Mouse (Mus musculus) left cerebral cortex, postnatal 14 days (tissue): ENCODE measurements around the gene Vat1l. TPM values are rescaled to one million over a fixed set of nuclear protein-coding genes. Genes with fewer than 3 reads are reported as not detected.

ENCODE experiments used
- DNase-seq, 2 experiments: peaks; one replicate each; pipeline ENCODE4 v3.0.0; 2021 to 2022; ENCODE audit warnings: low spot score in 2 of 2, mixed read lengths in 1 of 2
- intact Hi-C: fragments of 180-260 bp; cut with DNase I; formaldehyde crosslinking; loops from one replicate; pipeline ENCODE4 v1.15.1; 2025
- total RNA-seq, 2 experiments: library from RNA; stranded (reverse); gene quantifications; 2 replicates each; pipeline ENCODE4 v1.2.3; 2021

Gene Vat1l
- total RNA-seq, 2 experiments from 2014 or later, result 46.5 to 60.6 TPM

- DNase-seq, result peak; percentile 84 to 87
- intact Hi-C loops, result loop anchor here (1.0 to 10.0 kb wide), 3 partner anchors 288 to 705 kb away; no protein-coding TSS in a partner anchor
Measured at GRCm38 (mm10) chr8:114369038-114369976, 163.9 kb downstream of the Vat1l start.

- DNase-seq, result no peak
- intact Hi-C loops, result no loop called here
Measured at GRCm38 (mm10) chr8:114374390-114374789, 169.0 kb downstream of the Vat1l start.

GRCm38 (mm10) chr8:114384189-114384588, 178.8 kb downstream of the Vat1l start:
- intact Hi-C loops, result no loop called here
- no peak for DNase-seq

- no peak for DNase-seq
- intact Hi-C loops, result no loop called here
Measured at GRCm38 (mm10) chr8:114387494-114387893, 182.1 kb downstream of the Vat1l start.

GRCm38 (mm10) chr8:114390465-114391254, 185.2 kb downstream of the Vat1l start:
- peak in 1 of 2 experiments; percentile 12 for DNase-seq
- intact Hi-C loops, result no loop called here

- intact Hi-C loops, result no loop called here
- no peak for DNase-seq
Measured at GRCm38 (mm10) chr8:114398326-114398725, 192.9 kb downstream of the Vat1l start.

- intact Hi-C loops, result no loop called here
- no peak for DNase-seq
Measured at GRCm38 (mm10) chr8:114399273-114399672, 193.9 kb downstream of the Vat1l start.

- no peak for DNase-seq
- intact Hi-C loops, result no loop called here
Measured at GRCm38 (mm10) chr8:114401679-114402078, 196.3 kb downstream of the Vat1l start.

- no peak for DNase-seq
- intact Hi-C loops, result no loop called here
Measured at GRCm38 (mm10) chr8:114411421-114411820, 206.0 kb downstream of the Vat1l start.

GRCm38 (mm10) chr8:114417786-114418185, 212.4 kb downstream of the Vat1l start, which contains the start of gene Clec3a:
TSS of gene Clec3a (plus strand) at chr8:114418086.
- intact Hi-C loops, result no loop called here

GRCm38 (mm10) chr8:114418486-114418885, 213.1 kb downstream of the Vat1l start:
- no peak for DNase-seq
- intact Hi-C loops, result no loop called here

More at GRCm38 (mm10) chr8:114417786-114418185, 212.4 kb downstream of the Vat1l start, which contains the start of gene Clec3a:
- no peak for DNase-seq

GRCm38 (mm10) chr8:114418904-114419303, 213.5 kb downstream of the Vat1l start:
- intact Hi-C loops, result no loop called here
- DNase-seq, result no peak

GRCm38 (mm10) chr8:114421544-114421943, 216.1 kb downstream of the Vat1l start:
- intact Hi-C loops, result no loop called here
- peak; percentile 21 to 48 for DNase-seq

Other genes starting within 250 kb of the Vat1l start
- 1 to 10 TPM; 4.1 to 4.4 TPM for gene Nudt7, start 72.1 kb upstream of the Vat1l start, total RNA-seq
- gene Clec3a, start 212.5 kb downstream of the Vat1l start, total RNA-seq, result not detected
- 10 to 100 TPM; 11.9 to 12.0 TPM for gene Wwox, start 234.0 kb downstream of the Vat1l start, total RNA-seq